Mouse (Mus musculus): ENCODE results near the gene Tssk6. TPM values are rescaled to one million over a fixed set of nuclear protein-coding genes. Genes with fewer than 3 reads are reported as not detected.
A peak's percentile ranks its signal among the peaks of the same experiment; 100 is the strongest.

Gene Tssk6
- total RNA-seq, 2 experiments from 2014 or later, result 0.32 TPM; not detected in 1

DNA sequence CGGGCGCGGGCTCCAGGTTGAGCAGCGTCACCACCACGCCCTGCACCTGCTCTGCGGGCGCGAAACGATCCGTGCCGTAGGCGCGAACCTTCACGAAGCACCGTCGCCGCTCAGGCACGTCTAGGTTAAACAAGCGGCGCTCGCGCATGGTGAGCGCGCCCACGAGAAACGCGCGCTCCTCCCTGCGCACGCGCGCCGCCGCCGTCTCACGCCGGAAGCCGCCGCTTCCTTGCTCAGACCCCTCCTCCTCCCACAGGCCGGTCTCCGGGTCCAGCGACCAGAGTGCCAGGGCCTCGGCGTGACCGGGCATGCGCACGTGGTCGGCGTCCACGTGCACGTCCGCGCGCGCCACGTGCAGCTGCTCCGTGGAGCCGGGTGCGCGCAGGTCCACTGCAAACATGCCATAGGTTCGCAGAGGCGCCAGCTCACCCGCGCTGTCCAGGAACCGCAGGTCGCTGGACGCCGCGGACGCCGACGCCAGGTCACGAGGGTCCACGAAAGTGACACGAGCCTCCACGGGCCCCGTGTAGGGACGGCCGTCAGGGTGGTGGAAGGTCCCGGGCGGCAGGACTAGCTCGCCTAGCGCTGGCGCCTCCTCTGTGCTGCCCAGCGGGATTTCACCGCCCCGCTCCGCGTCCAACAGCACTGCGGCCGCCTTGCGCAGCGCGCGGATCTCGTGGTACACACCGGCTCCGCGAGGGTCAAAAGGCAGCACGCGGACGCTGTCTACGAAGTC is 19.8 kb upstream of the Tssk6 start:
- intact Hi-C loops (cut with DNase I), result no loop called here
- peak; percentile 62 to 63 for DNase-seq (ENCODE audit: low spot score in 2 of 2)

DNA sequence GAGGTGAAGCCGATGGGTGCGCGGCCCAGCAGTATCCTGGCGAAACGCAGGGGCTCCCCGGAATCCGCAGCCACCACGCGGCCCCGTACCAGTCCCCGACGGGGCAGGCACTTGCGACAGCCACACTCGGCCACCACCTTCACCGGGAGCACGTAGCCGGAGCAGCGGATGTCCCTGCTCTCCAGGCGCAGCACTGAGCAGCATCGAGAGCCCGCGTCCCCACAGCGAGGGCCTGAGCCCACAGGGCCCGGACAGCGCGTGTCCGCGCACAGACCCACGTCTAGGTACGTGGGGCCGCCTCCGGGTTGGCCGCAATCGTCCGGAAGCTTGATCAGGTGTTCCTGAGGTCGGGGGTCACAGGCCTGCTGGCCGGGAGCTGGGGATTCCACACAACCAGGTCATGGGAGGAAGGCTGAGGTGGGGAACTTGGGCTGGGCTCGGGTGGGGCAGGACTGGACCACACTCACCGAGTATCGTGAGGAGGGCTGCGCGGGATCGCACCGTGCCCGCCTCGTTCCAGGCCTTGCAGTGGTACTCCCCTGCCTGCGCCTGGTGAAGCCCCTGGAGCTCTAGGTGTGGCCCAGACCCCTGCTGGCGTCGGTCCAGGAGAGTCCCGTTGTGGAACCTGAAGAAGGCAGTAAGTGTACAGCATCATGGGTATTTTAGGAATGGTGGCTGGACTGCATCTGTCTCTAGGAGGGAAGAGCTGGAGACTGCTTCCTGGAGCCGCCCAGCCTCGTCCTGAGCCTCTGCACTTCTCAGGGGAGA is 19.0 kb upstream of the Tssk6 start:
- DNase-seq (ENCODE audit: low spot score in 2 of 2), result no peak
- intact Hi-C loops (cut with DNase I), result no loop called here

GRCm38 (mm10) chr8:69884141-69884540 is 17.8 kb upstream of the Tssk6 start:
- no peak for DNase-seq (ENCODE audit: low spot score in 2 of 2)
- intact Hi-C loops (cut with DNase I), result no loop called here

DNA sequence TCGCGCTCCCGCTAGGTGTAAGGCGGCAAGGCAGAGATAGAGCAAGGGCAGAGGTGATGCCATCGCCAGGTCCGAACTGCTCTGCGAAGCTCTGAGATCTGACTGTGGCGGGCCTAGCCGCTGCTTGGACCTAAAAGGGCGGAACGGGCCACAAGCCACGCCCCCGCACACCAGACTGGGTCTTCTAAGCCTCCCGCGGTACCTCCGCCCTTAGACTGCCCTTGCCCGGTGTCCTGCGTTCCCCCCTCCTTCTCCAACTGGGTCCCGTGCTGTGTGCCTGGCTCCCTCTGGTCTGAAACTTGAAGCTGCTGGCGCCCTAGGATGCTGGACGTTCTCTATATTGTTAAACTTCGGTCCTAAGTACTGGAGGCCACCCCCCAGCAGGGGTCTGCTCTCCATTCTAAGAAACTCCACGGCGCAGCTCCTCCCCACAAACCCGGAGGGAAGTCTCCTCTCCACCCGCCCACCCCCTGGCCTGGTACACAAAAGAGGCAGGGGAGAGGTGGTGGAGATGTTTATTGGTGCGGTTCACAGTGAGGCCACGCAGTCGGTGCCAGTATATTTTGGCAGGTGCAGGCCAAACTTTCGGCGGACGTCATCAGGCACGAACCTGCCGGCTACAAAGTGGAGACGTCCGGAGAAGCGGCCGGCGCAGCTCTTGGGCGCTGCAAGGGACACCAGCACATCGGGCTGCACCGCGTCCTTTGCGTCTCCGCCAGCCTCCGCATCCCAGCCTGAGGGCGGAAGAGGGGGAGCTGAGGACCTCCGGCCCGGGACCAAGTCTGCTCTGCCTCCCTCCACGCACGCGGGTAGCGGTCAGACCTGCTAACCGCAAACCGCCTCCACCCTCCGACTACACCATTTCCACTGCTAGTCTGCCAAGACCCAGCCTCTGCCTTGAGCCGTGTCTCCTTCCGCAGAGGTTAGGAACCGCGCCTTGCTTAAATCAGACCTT is 14.4 kb upstream of the Tssk6 start, which contains the start of gene Cilp2:
Gene Cilp2 (minus strand): TSS at position 399 of the 955 bp plus-strand sequence.
- intact Hi-C loops (cut with DNase I), result no loop called here

DNA sequence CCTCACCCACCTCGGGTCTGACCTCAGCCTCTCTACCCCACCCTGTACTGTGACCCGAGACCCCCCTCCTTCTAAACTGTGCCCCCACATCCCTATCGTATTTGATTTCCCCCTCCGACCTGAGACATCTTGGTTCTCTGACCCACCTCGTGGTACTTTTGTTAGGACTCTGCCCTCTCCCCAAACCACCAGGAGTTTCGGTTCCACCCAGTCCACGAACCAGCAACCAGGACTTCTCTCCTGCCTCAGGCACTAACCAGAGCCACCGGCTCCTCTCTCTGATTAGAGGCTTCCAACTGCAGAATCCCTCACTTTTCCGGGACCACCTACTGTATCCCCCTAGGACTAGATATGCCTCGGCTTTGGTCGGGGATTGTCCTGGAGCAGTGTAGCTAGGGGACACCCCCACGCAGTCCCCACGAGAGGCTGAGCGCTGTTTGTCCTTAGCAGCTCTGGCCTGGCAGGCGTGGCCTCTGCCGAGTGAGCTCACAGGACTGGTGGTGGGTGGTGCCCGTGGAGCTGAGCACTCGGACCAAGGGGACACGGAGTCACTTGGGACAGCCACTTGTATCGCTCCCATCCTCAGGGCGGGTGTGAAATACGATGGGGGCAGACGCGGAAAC is 13.6 kb upstream of the Tssk6 start:
- intact Hi-C loops (cut with DNase I), result no loop called here
- DNase-seq (ENCODE audit: low spot score in 2 of 2), result no peak

More for the DNA sequence above, 14.4 kb upstream of the Tssk6 start, which contains the start of gene Cilp2:
- no peak for DNase-seq (ENCODE audit: low spot score in 2 of 2)

GRCm38 (mm10) chr8:69888902-69889301 is 13.1 kb upstream of the Tssk6 start:
- DNase-seq (ENCODE audit: low spot score in 2 of 2), result no peak
- intact Hi-C loops (cut with DNase I), result no loop called here

- intact Hi-C loops (cut with DNase I), result loop anchor here (1.0 kb wide), 1 partner anchor 17 kb away; no protein-coding TSS in a partner anchor
- peak; percentile 74 to 77 for DNase-seq (ENCODE audit: low spot score in 2 of 2)
Measured at GRCm38 (mm10) chr8:69890813-69891241, 11.2 kb upstream of the Tssk6 start.

DNA sequence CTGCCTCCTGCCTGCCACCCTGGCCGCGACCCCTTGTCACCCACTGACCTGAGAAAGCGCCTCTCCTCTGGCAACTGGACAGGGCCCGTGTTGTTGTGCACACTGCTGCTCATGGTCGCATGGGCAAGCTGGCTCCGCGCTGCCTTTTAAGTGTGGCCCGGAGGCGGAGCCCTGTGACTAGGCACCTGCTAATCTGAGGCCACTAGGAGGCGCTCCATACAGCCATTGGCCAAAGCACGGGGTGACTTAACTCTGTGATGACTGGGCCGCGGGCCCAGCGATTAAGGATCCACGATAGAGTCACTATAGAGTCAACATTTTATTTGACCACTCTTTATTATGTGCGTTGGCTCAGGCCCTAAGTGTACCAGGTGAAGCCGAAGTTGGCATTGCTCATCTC is 8.1 kb upstream of the Tssk6 start:
- no peak for DNase-seq (ENCODE audit: low spot score in 2 of 2)
- intact Hi-C loops (cut with DNase I), result no loop called here

- intact Hi-C loops (cut with DNase I), result no loop called here
- no peak for DNase-seq (ENCODE audit: low spot score in 2 of 2)
Measured at GRCm38 (mm10) chr8:69894836-69895332, 7.1 kb upstream of the Tssk6 start.

GRCm38 (mm10) chr8:69895772-69896451 is 6.1 kb upstream of the Tssk6 start:
- intact Hi-C loops (cut with DNase I), result no loop called here
- DNase-seq (ENCODE audit: low spot score in 2 of 2), result no peak

GRCm38 (mm10) chr8:69897857-69898256 is 4.1 kb upstream of the Tssk6 start:
- intact Hi-C loops (cut with DNase I), result no loop called here
- no peak for DNase-seq (ENCODE audit: low spot score in 2 of 2)

- no peak for DNase-seq (ENCODE audit: low spot score in 2 of 2)
- intact Hi-C loops (cut with DNase I), result loop anchor here (5.0 kb wide), 1 partner anchor 273 kb away; the partner anchor contains the start of gene Zfp868
Measured at GRCm38 (mm10) chr8:69899876-69900275, 2.1 kb upstream of the Tssk6 start.

DNA sequence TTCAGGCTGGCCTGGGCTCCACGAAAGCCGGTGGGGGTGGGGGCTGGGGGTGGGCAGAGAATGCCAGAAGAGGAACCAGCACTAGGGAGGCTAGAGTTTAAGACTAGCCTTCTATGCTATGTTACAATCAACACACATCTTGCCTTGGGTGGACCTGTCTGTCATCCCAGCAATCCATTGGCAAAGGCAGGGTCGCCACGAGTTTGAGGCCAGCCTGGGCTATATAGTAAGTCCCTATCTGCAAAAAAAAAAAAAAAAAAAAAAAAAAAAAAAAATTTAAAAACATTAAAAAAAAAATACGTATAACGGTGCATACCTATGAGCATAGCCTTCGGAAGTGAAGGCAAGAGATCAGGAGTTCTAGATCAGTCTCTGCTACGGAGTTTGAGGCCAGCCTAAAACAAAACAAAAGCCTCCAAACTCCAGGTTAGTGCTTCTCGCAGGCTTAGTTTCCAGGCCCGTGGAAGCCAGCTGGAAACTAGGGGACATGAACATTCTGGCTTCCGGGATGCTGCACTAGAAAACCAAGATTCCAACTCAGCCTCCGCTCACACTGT is 1.0 kb upstream of the Tssk6 start:
- intact Hi-C loops (cut with DNase I), result loop anchor here (5.0 kb wide), 1 partner anchor 274 kb away; the partner anchor contains the start of gene Zfp868
- DNase-seq (ENCODE audit: low spot score in 2 of 2), result no peak

DNA sequence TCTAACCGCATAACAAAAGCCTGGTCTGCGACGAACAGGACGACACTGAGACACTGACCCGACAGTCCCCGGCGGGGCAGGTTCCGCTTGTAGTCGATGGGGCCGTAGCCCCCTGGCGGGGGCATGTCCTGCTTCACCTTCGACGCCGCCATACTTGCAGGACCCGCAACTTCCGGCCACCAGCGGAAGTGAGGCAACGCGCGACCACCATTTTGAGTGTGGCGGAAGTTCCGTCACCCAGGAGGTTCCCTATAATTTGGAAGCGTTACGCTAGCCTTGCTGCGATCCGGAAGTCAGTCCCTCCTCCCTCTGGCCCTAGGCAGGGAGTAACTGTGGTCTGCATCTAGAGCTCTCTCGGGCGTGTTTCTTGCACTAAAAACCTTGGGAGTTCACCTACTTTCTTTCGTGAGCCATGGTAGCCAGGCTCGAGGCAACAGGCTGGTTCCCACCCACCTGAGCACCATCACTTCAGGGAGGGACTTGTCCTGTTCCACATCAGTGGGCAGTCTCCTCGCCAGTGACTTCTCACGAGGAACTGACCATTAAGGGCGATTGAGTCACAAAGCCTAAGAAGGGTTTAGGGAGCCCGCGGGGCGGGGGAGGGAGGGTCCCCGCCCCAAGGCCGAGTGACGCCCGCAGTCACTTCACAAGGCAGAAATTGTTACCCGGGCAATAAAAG is 361 bp upstream of the Tssk6 start:
- intact Hi-C loops (cut with DNase I), result loop anchor here (5.0 kb wide), 1 partner anchor 274 kb away; the partner anchor contains the start of gene Zfp868
- peak; percentile 96 for DNase-seq (ENCODE audit: low spot score in 2 of 2)

DNA sequence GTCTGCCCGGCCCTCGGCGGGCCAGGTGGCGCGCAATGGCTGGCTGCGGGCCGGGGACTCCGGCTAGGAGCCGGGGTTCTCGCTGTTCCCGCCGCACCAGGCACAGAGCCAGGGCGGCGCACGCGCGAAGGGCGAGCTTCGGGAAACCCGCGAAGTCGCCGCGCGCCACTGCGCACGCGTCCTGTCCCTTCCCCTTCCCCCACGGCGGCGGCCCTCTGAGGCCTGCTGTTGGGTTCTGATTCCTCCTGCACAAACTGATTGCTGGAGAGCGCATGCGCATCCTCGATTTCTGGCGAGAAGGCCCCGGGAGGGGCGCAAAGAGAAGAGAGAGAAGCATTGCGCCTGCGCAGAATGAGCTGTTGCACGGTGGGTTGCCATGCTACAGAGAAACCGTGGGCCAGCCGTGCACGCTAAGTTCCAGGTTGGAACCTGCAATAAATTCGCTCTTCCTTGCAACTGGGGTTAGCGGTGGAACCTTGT is 1.1 kb downstream of the Tssk6 start:
- intact Hi-C loops (cut with DNase I), result loop anchor here (5.0 kb wide), 1 partner anchor 276 kb away; the partner anchor contains the start of gene Zfp868
- peak; percentile 100 for DNase-seq (ENCODE audit: low spot score in 2 of 2)

GRCm38 (mm10) chr8:69904096-69904495 is 2.1 kb downstream of the Tssk6 start:
- intact Hi-C loops (cut with DNase I), result loop anchor here (5.0 kb wide), 1 partner anchor 277 kb away; the partner anchor contains the start of gene Zfp868

GRCm38 (mm10) chr8:69906260-69906659 is 4.3 kb downstream of the Tssk6 start:
- intact Hi-C loops (cut with DNase I), result no loop called here

More at GRCm38 (mm10) chr8:69904096-69904495, 2.1 kb downstream of the Tssk6 start:
- DNase-seq (ENCODE audit: low spot score in 2 of 2), result no peak

More at GRCm38 (mm10) chr8:69906260-69906659, 4.3 kb downstream of the Tssk6 start:
- DNase-seq (ENCODE audit: low spot score in 2 of 2), result no peak

All from left cerebral cortex, postnatal 36 days (tissue).